Mouse (Mus musculus): ENCODE measurements around the gene Tyw1. TPM values are rescaled to one million over a fixed set of nuclear protein-coding genes. Genes with fewer than 3 reads are reported as not detected.

The Tyw1 gene
- polyA plus RNA-seq, 1 experiment from 2014 or later = 28.5 TPM

- no peaks in the 10 kb centered on the region for H3K9me3 ChIP-seq (ENCODE audit: control insufficient read depth, low read length)
- H3K4me2 ChIP-seq = no peak overlapping the region
- H3K4me3 ChIP-seq (ENCODE audit: low read depth, low read length) = no peak overlapping the region
- no peaks in the 10 kb centered on the region for H3K4me1 ChIP-seq (replicated peaks; ENCODE audit: control insufficient read depth, insufficient read depth, low read length)
- H3K27ac ChIP-seq (ENCODE audit: low read depth, low read length) = no peak overlapping the region
- DNase-seq (ENCODE audit: low spot score) (no peak), ATAC-seq (replicated peaks; ENCODE audit: low FRiP score) (no peak; the same call in 1 of the 2 replicates)
- H3K27me3 ChIP-seq (replicated peaks; ENCODE audit: control insufficient read depth, insufficient read depth, low read length) = no peaks in the 10 kb centered on the region
- no peak overlapping the region for H3K9ac ChIP-seq (ENCODE audit: low read depth, low read length)
- 60% methylated on average over 2 of the region's 2 CpGs for WGBS
- H3K36me3 ChIP-seq (ENCODE audit: control insufficient read depth, insufficient read depth, low read length) = peaks cover 1% of the 10 kb centered on the region
These were observed 74.5 kb downstream of the Tyw1 start for GRCm38 (mm10) chr5:130329889-130330288.

- no peak overlapping the region for H3K4me2 ChIP-seq
- H3K4me3 ChIP-seq (ENCODE audit: low read depth, low read length) = no peak overlapping the region
- 90% methylated on average over 4 of the region's 4 CpGs for WGBS
- ATAC-seq (replicated peaks; ENCODE audit: low FRiP score) (no peak), DNase-seq (ENCODE audit: low spot score) (no peak)
- no peaks in the 10 kb centered on the region for H3K4me1 ChIP-seq (replicated peaks; ENCODE audit: control insufficient read depth, insufficient read depth, low read length)
- H3K27me3 ChIP-seq (replicated peaks; ENCODE audit: control insufficient read depth, insufficient read depth, low read length) = no peaks in the 10 kb centered on the region
- H3K36me3 ChIP-seq (ENCODE audit: control insufficient read depth, insufficient read depth, low read length) = peaks cover 10% of the 10 kb centered on the region
- H3K27ac ChIP-seq (ENCODE audit: low read depth, low read length) = no peak overlapping the region
- H3K9me3 ChIP-seq (ENCODE audit: control insufficient read depth, low read length) = no peaks in the 10 kb centered on the region
- H3K9ac ChIP-seq (ENCODE audit: low read depth, low read length) = no peak overlapping the region
These were observed 75.4 kb downstream of the Tyw1 start for GRCm38 (mm10) chr5:130330801-130331200.

GRCm38 (mm10) chr5:130331206-130331605 lies 75.8 kb downstream of the Tyw1 start:
- no peak overlapping the region for H3K9ac ChIP-seq (ENCODE audit: low read depth, low read length)
- H3K9me3 ChIP-seq (ENCODE audit: control insufficient read depth, low read length) = no peaks in the 10 kb centered on the region
- no peaks in the 10 kb centered on the region for H3K27me3 ChIP-seq (replicated peaks; ENCODE audit: control insufficient read depth, insufficient read depth, low read length)
- DNase-seq (ENCODE audit: low spot score) = no peak
- WGBS = 83% methylated on average over 4 of the region's 4 CpGs
- no peaks in the 10 kb centered on the region for H3K4me1 ChIP-seq (replicated peaks; ENCODE audit: control insufficient read depth, insufficient read depth, low read length)
- H3K4me2 ChIP-seq = no peak overlapping the region
- no peak overlapping the region for H3K4me3 ChIP-seq (ENCODE audit: low read depth, low read length)
- H3K36me3 ChIP-seq (ENCODE audit: control insufficient read depth, insufficient read depth, low read length) = peaks cover 10% of the 10 kb centered on the region
- ATAC-seq (replicated peaks; ENCODE audit: low FRiP score) = no peak
- no peak overlapping the region for H3K27ac ChIP-seq (ENCODE audit: low read depth, low read length)

GRCm38 (mm10) chr5:130333566-130333965 lies 78.1 kb downstream of the Tyw1 start:
- no peak overlapping the region for H3K9ac ChIP-seq (ENCODE audit: low read depth, low read length)
- H3K27ac ChIP-seq (ENCODE audit: low read depth, low read length) = no peak overlapping the region
- H3K27me3 ChIP-seq (replicated peaks; ENCODE audit: control insufficient read depth, insufficient read depth, low read length) = no peaks in the 10 kb centered on the region
- peaks cover 17% of the 10 kb centered on the region for H3K36me3 ChIP-seq (ENCODE audit: control insufficient read depth, insufficient read depth, low read length)
- WGBS = 91% methylated on average over 7 of the region's 7 CpGs
- H3K4me2 ChIP-seq = no peak overlapping the region
- H3K4me1 ChIP-seq (replicated peaks; ENCODE audit: control insufficient read depth, insufficient read depth, low read length) = no peaks in the 10 kb centered on the region
- DNase-seq (ENCODE audit: low spot score) = no peak
- H3K4me3 ChIP-seq (ENCODE audit: low read depth, low read length) = no peak overlapping the region
- no peaks in the 10 kb centered on the region for H3K9me3 ChIP-seq (ENCODE audit: control insufficient read depth, low read length)
- no peak for ATAC-seq (replicated peaks; ENCODE audit: low FRiP score)

- Histone ChIP-seq H3K27me3 (replicated peaks; ENCODE audit: control insufficient read depth, insufficient read depth, low read length) (no peaks in the 10 kb centered on the region), H3K9ac (ENCODE audit: low read depth, low read length) (no peak overlapping the region), H3K36me3 (ENCODE audit: control insufficient read depth, insufficient read depth, low read length) (peaks cover 17% of the 10 kb centered on the region), H3K4me3 (ENCODE audit: low read depth, low read length) (no peak overlapping the region), H3K27ac (ENCODE audit: low read depth, low read length) (no peak overlapping the region), H3K9me3 (ENCODE audit: control insufficient read depth, low read length) (no peaks in the 10 kb centered on the region), H3K4me2 (no peak overlapping the region), H3K4me1 (replicated peaks; ENCODE audit: control insufficient read depth, insufficient read depth, low read length) (no peaks in the 10 kb centered on the region)
- WGBS = 94% methylated on average over 11 of the region's 11 CpGs
- DNase-seq (ENCODE audit: low spot score) = no peak
- no peak for ATAC-seq (replicated peaks; ENCODE audit: low FRiP score)
These were observed 78.6 kb downstream of the Tyw1 start for GRCm38 (mm10) chr5:130333971-130334370.

- no peak overlapping the region for H3K4me2 ChIP-seq
- DNase-seq (ENCODE audit: low spot score) = no peak
- peaks cover 17% of the 10 kb centered on the region for H3K36me3 ChIP-seq (ENCODE audit: control insufficient read depth, insufficient read depth, low read length)
- no peak overlapping the region for H3K4me3 ChIP-seq (ENCODE audit: low read depth, low read length)
- no peak for ATAC-seq (replicated peaks; ENCODE audit: low FRiP score)
- no peak overlapping the region for H3K27ac ChIP-seq (ENCODE audit: low read depth, low read length)
- 95% methylated on average over 4 of the region's 4 CpGs for WGBS
- H3K4me1 ChIP-seq (replicated peaks; ENCODE audit: control insufficient read depth, insufficient read depth, low read length) = no peaks in the 10 kb centered on the region
- no peak overlapping the region for H3K9ac ChIP-seq (ENCODE audit: low read depth, low read length)
- H3K9me3 ChIP-seq (ENCODE audit: control insufficient read depth, low read length) = no peaks in the 10 kb centered on the region
- no peaks in the 10 kb centered on the region for H3K27me3 ChIP-seq (replicated peaks; ENCODE audit: control insufficient read depth, insufficient read depth, low read length)
These were observed 80.0 kb downstream of the Tyw1 start for GRCm38 (mm10) chr5:130335462-130335861.

GRCm38 (mm10) chr5:130340656-130341055 lies 85.2 kb downstream of the Tyw1 start:
- H3K27me3 ChIP-seq (replicated peaks; ENCODE audit: control insufficient read depth, insufficient read depth, low read length) = no peaks in the 10 kb centered on the region
- H3K4me2 ChIP-seq = no peak overlapping the region
- peaks cover 19% of the 10 kb centered on the region for H3K36me3 ChIP-seq (ENCODE audit: control insufficient read depth, insufficient read depth, low read length)
- no peaks in the 10 kb centered on the region for H3K9me3 ChIP-seq (ENCODE audit: control insufficient read depth, low read length)
- no peak overlapping the region for H3K9ac ChIP-seq (ENCODE audit: low read depth, low read length)
- no peak overlapping the region for H3K4me3 ChIP-seq (ENCODE audit: low read depth, low read length)
- H3K4me1 ChIP-seq (replicated peaks; ENCODE audit: control insufficient read depth, insufficient read depth, low read length) = no peaks in the 10 kb centered on the region
- WGBS = 90% methylated on average over 15 of the region's 15 CpGs
- ATAC-seq (replicated peaks; ENCODE audit: low FRiP score) (no peak), DNase-seq (ENCODE audit: low spot score) (no peak)
- H3K27ac ChIP-seq (ENCODE audit: low read depth, low read length) = no peak overlapping the region

GRCm38 (mm10) chr5:130344999-130345398 lies 89.6 kb downstream of the Tyw1 start:
- no peak overlapping the region for H3K4me2 ChIP-seq
- ATAC-seq (replicated peaks; ENCODE audit: low FRiP score) (no peak; the same call in 1 of the 2 replicates), DNase-seq (ENCODE audit: low spot score) (no peak)
- peaks cover 11% of the 10 kb centered on the region; the same call in 1 of the 2 replicates for H3K36me3 ChIP-seq (ENCODE audit: control insufficient read depth, insufficient read depth, low read length)
- H3K27ac ChIP-seq (ENCODE audit: low read depth, low read length) = no peak overlapping the region
- 64% methylated on average over 7 of the region's 7 CpGs for WGBS
- H3K9me3 ChIP-seq (ENCODE audit: control insufficient read depth, low read length) = no peaks in the 10 kb centered on the region
- H3K4me3 ChIP-seq (ENCODE audit: low read depth, low read length) = no peak overlapping the region
- H3K4me1 ChIP-seq (replicated peaks; ENCODE audit: control insufficient read depth, insufficient read depth, low read length) = no peaks in the 10 kb centered on the region
- H3K27me3 ChIP-seq (replicated peaks; ENCODE audit: control insufficient read depth, insufficient read depth, low read length) = no peaks in the 10 kb centered on the region
- no peak overlapping the region for H3K9ac ChIP-seq (ENCODE audit: low read depth, low read length)

- no peak for DNase-seq (ENCODE audit: low spot score)
- Histone ChIP-seq H3K27me3 (replicated peaks; ENCODE audit: control insufficient read depth, insufficient read depth, low read length) (no peaks in the 10 kb centered on the region), H3K9ac (ENCODE audit: low read depth, low read length) (no peak overlapping the region), H3K4me1 (replicated peaks; ENCODE audit: control insufficient read depth, insufficient read depth, low read length) (no peaks in the 10 kb centered on the region), H3K36me3 (ENCODE audit: control insufficient read depth, insufficient read depth, low read length) (peaks cover 7% of the 10 kb centered on the region; the same call in 1 of the 2 replicates), H3K4me3 (ENCODE audit: low read depth, low read length) (no peak overlapping the region), H3K9me3 (ENCODE audit: control insufficient read depth, low read length) (no peaks in the 10 kb centered on the region), H3K4me2 (no peak overlapping the region), H3K27ac (ENCODE audit: low read depth, low read length) (no peak overlapping the region)
- no peak for ATAC-seq (replicated peaks; ENCODE audit: low FRiP score)
- 84% methylated on average over 2 of the region's 2 CpGs for whole genome bisulfite sequencing
These were observed 90.5 kb downstream of the Tyw1 start for GRCm38 (mm10) chr5:130345871-130346270.

All from liver, embryonic 11.5 days (tissue).